Mouse (Mus musculus) neural tube, embryonic 13.5 days (tissue): ENCODE measurements around the gene Lfng. TPM values are rescaled to one million over a fixed set of nuclear protein-coding genes. Genes with fewer than 3 reads are reported as not detected.

Experiments
- ATAC-seq: fragments of 200-750 bp; cut with Nextera tagmentation; 2 replicates; pipeline ENCODE4 v1.8.0; 2017; ENCODE audit warnings: low read depth, mild to moderate bottlenecking, moderate TSS enrichment, moderate library complexity
- H3K27ac ChIP-seq: fragments of 300-500 bp; sonication (generic); replicated peaks from 2 replicates; pipeline ENCODE4 v1.5.1; 2015; ENCODE audit warnings: moderate library complexity, mild to moderate bottlenecking, inconsistent platforms
- H3K27me3 ChIP-seq: fragments of 300-500 bp; sonication (generic); 2 replicates; pipeline ENCODE4 v1.6.1; 2015; ENCODE audit warnings: mild to moderate bottlenecking, inconsistent platforms
- H3K36me3 ChIP-seq: fragments of 300-500 bp; sonication (generic); 2 replicates; pipeline ENCODE4 v1.6.1; 2015; ENCODE audit warnings: mild to moderate bottlenecking, inconsistent platforms
- H3K4me1 ChIP-seq: fragments of 300-500 bp; sonication (generic); replicated peaks from 2 replicates; pipeline ENCODE4 v1.6.1; 2015; ENCODE audit warnings: inconsistent platforms
- H3K4me2 ChIP-seq: fragments of 300-500 bp; sonication (generic); 2 replicates; pipeline ENCODE4 v1.6.1; 2015; ENCODE audit warnings: inconsistent platforms, mild to moderate bottlenecking, moderate library complexity
- H3K4me3 ChIP-seq: fragments of 300-500 bp; sonication (generic); 2 replicates; pipeline ENCODE4 v1.5.1; 2015; ENCODE audit warnings: mild to moderate bottlenecking, inconsistent platforms
- H3K9ac ChIP-seq: fragments of 300-500 bp; sonication (generic); 2 replicates; pipeline ENCODE4 v1.6.1; 2015; ENCODE audit warnings: moderate library complexity, mild to moderate bottlenecking, inconsistent platforms
- H3K9me3 ChIP-seq: fragments of 300-500 bp; sonication (generic); 2 replicates; pipeline ENCODE4 v1.6.1; 2016; ENCODE audit warnings: inconsistent platforms
- WGBS: fragments of 180-500 bp; shearing (Covaris S2); methylation state at CpG from one replicate; pipeline ENCODE4 v1.1.7; 2015; 5-methylcytosine and 5-hydroxymethylcytosine counted together
- polyA plus RNA-seq: library from polyadenylated mRNA; unstranded; fragments of >200 nt; fragmentation: Nextera tagmentation; extraction: Ambion mirVana; gene quantifications from 2 replicates; pipeline ENCODE4 v1.2.1, GENCODE M21; 2015

The Lfng gene
- polyA plus RNA-seq, 1 experiment from 2014 or later: 20.6 TPM

GRCm38 (mm10) chr5:140610273-140611011, 3.3 kb downstream of the Lfng start:
- peak overlapping the region; percentile 75 for H3K9ac ChIP-seq
- H3K36me3 ChIP-seq: peaks cover 26% of the 10 kb centered on the region
- ATAC-seq: 0 out of 2 replicates have a peak, but pooled peaks have one; percentile 3
- peaks cover 82% of the 10 kb centered on the region for H3K4me1 ChIP-seq
- peak overlapping the region; percentile 95 for H3K27ac ChIP-seq
- H3K4me3 ChIP-seq: peak overlapping the region; percentile 59
- H3K9me3 ChIP-seq: no peaks in the 10 kb centered on the region
- H3K4me2 ChIP-seq: peak overlapping the region; percentile 87
- under 1% methylated on average over 30 of the region's 30 CpGs for WGBS
- peaks cover 18% of the 10 kb centered on the region for H3K27me3 ChIP-seq

GRCm38 (mm10) chr5:140611021-140611583, 4.0 kb downstream of the Lfng start:
- H3K4me3 ChIP-seq: peak overlapping the region; percentile 59
- ATAC-seq: peak; percentile 41
- 4% methylated on average over 21 of the region's 21 CpGs for WGBS
- peak overlapping the region; percentile 95 for H3K27ac ChIP-seq
- no peaks in the 10 kb centered on the region for H3K9me3 ChIP-seq
- peak overlapping the region; percentile 87 for H3K4me2 ChIP-seq
- peaks cover 76% of the 10 kb centered on the region for H3K4me1 ChIP-seq
- peaks cover 26% of the 10 kb centered on the region for H3K36me3 ChIP-seq
- peak overlapping the region; percentile 75 for H3K9ac ChIP-seq
- H3K27me3 ChIP-seq: peaks cover 18% of the 10 kb centered on the region

GRCm38 (mm10) chr5:140611611-140612185, 4.6 kb downstream of the Lfng start:
- Histone ChIP-seq H3K4me1 (peaks cover 70% of the 10 kb centered on the region), H3K27ac (peak overlapping the region; percentile 95), H3K4me2 (peak overlapping the region; percentile 87), H3K4me3 (peak overlapping the region; percentile 59), H3K36me3 (peaks cover 26% of the 10 kb centered on the region), H3K27me3 (peaks cover 13% of the 10 kb centered on the region), H3K9me3 (no peaks in the 10 kb centered on the region), H3K9ac (peak overlapping the region; percentile 75)
- WGBS: 16% methylated on average over 15 of the region's 15 CpGs
- peak; percentile 22; the same call in 1 of the 2 replicates for ATAC-seq

- no peak for ATAC-seq
- Histone ChIP-seq H3K27ac (no peak overlapping the region), H3K4me2 (peak overlapping the region; percentile 87), H3K36me3 (peaks cover 26% of the 10 kb centered on the region), H3K4me3 (peak overlapping the region; percentile 59), H3K4me1 (peaks cover 65% of the 10 kb centered on the region), H3K9me3 (no peaks in the 10 kb centered on the region), H3K27me3 (peaks cover 9% of the 10 kb centered on the region), H3K9ac (peak overlapping the region; percentile 75)
- 26% methylated on average over 18 of the region's 18 CpGs for WGBS
Measured at GRCm38 (mm10) chr5:140612191-140612590, 5.1 kb downstream of the Lfng start.

GRCm38 (mm10) chr5:140614141-140614540, 7.0 kb downstream of the Lfng start:
- no peak overlapping the region for H3K4me3 ChIP-seq
- H3K27ac ChIP-seq: no peak overlapping the region

GRCm38 (mm10) chr5:140614837-140615236, 7.7 kb downstream of the Lfng start:
- H3K9ac ChIP-seq: no peak overlapping the region
- no peaks in the 10 kb centered on the region for H3K9me3 ChIP-seq
- no peaks in the 10 kb centered on the region; the same call in 1 of the 2 replicates for H3K27me3 ChIP-seq
- peaks cover 39% of the 10 kb centered on the region for H3K4me1 ChIP-seq
- no peak for ATAC-seq
- WGBS: 81% methylated on average over 4 of the region's 4 CpGs
- no peak overlapping the region for H3K4me3 ChIP-seq
- H3K36me3 ChIP-seq: peaks cover 26% of the 10 kb centered on the region
- H3K27ac ChIP-seq: no peak overlapping the region
- no peak overlapping the region for H3K4me2 ChIP-seq

More at GRCm38 (mm10) chr5:140614141-140614540, 7.0 kb downstream of the Lfng start:
- H3K4me1 ChIP-seq: peaks cover 46% of the 10 kb centered on the region
- no peaks in the 10 kb centered on the region; the same call in 1 of the 2 replicates for H3K27me3 ChIP-seq
- H3K9ac ChIP-seq: no peak overlapping the region
- no peak overlapping the region for H3K4me2 ChIP-seq
- ATAC-seq: no peak
- WGBS: 94% methylated on average over 10 of the region's 10 CpGs
- peaks cover 26% of the 10 kb centered on the region for H3K36me3 ChIP-seq
- no peaks in the 10 kb centered on the region for H3K9me3 ChIP-seq

GRCm38 (mm10) chr5:140615321-140616109, 8.4 kb downstream of the Lfng start:
- no peak for ATAC-seq
- H3K36me3 ChIP-seq: peaks cover 26% of the 10 kb centered on the region
- H3K9ac ChIP-seq: no peak overlapping the region
- H3K27ac ChIP-seq: no peak overlapping the region
- no peaks in the 10 kb centered on the region for H3K9me3 ChIP-seq
- WGBS: 80% methylated on average over 10 of the region's 10 CpGs
- H3K4me3 ChIP-seq: no peak overlapping the region
- peaks cover 32% of the 10 kb centered on the region for H3K4me1 ChIP-seq
- no peak overlapping the region for H3K4me2 ChIP-seq
- no peaks in the 10 kb centered on the region; the same call in 1 of the 2 replicates for H3K27me3 ChIP-seq

GRCm38 (mm10) chr5:140616110-140616503, 9.0 kb downstream of the Lfng start:
- no peak overlapping the region for H3K27ac ChIP-seq
- H3K9me3 ChIP-seq: no peaks in the 10 kb centered on the region
- no peak for ATAC-seq
- H3K4me1 ChIP-seq: peaks cover 28% of the 10 kb centered on the region
- H3K4me3 ChIP-seq: no peak overlapping the region
- no peak overlapping the region for H3K9ac ChIP-seq
- no peaks in the 10 kb centered on the region; the same call in 1 of the 2 replicates for H3K27me3 ChIP-seq
- no peak overlapping the region for H3K4me2 ChIP-seq
- WGBS: 86% methylated on average over 6 of the region's 6 CpGs
- peaks cover 26% of the 10 kb centered on the region for H3K36me3 ChIP-seq

GRCm38 (mm10) chr5:140616691-140617090, 9.6 kb downstream of the Lfng start:
- no peak overlapping the region for H3K4me3 ChIP-seq
- H3K27me3 ChIP-seq: no peaks in the 10 kb centered on the region
- peaks cover 32% of the 10 kb centered on the region for H3K36me3 ChIP-seq
- no peak overlapping the region for H3K9ac ChIP-seq
- no peaks in the 10 kb centered on the region for H3K9me3 ChIP-seq
- peak overlapping the region; percentile 38; the same call in 1 of the 2 replicates for H3K27ac ChIP-seq
- WGBS: 65% methylated on average over 9 of the region's 9 CpGs
- peaks cover 28% of the 10 kb centered on the region for H3K4me1 ChIP-seq
- ATAC-seq: no peak
- no peak overlapping the region for H3K4me2 ChIP-seq

GRCm38 (mm10) chr5:140617714-140618113, 10.6 kb downstream of the Lfng start:
- H3K4me2 ChIP-seq: no peak overlapping the region
- peaks cover 37% of the 10 kb centered on the region for H3K36me3 ChIP-seq
- ATAC-seq: no peak
- H3K4me3 ChIP-seq: no peak overlapping the region
- no peaks in the 10 kb centered on the region for H3K9me3 ChIP-seq
- peaks cover 28% of the 10 kb centered on the region for H3K4me1 ChIP-seq
- no peaks in the 10 kb centered on the region for H3K27me3 ChIP-seq
- H3K27ac ChIP-seq: no peak overlapping the region
- 76% methylated on average over 5 of the region's 5 CpGs for WGBS
- H3K9ac ChIP-seq: no peak overlapping the region

- Histone ChIP-seq H3K4me3 (no peak overlapping the region), H3K27ac (peak overlapping the region; percentile 59; the same call in 1 of the 2 replicates), H3K4me1 (peaks cover 21% of the 10 kb centered on the region), H3K4me2 (no peak overlapping the region), H3K27me3 (no peaks in the 10 kb centered on the region), H3K36me3 (peaks cover 39% of the 10 kb centered on the region), H3K9ac (no peak overlapping the region), H3K9me3 (no peaks in the 10 kb centered on the region)
- 22% methylated on average over 6 of the region's 6 CpGs for WGBS
- peak; percentile 29; the same call in 1 of the 2 replicates for ATAC-seq
Measured at GRCm38 (mm10) chr5:140619151-140619771, 12.1 kb downstream of the Lfng start.
